In the genomic region with DNA sequence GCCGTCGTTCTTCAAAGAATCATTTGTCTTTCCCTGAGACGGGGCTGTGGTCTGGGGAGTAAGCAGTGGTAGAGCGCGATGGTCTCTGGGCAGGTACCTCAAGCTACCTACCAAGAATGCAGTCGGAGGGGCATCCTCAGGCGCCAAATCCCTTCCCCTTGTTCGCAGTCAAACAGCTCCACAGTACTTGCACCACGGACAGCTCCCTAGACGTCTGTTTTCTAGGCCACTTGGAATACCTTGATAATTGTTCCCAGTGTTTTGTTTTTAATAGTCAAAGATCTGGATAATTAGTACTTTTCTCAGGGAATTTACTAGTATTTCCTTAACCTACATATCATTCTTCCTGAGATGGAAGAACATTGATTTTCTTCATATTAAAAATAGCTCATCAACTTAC, we compare ENCODE assay signal across 19 mouse cellular contexts. TPM values are rescaled to one million over a fixed set of nuclear protein-coding genes. Genes with fewer than 3 reads are reported as not detected.
DNase-seq lines count a peak whose midpoint lies in the region; ATAC-seq and TF ChIP-seq lines count a peak whose summit lies in the region.
"Had no signal": no experiment of that assay in that cellular context is flagged by ENCODE, and none has a peak within 500 bp of the region (broad histone marks: within the 10 kb centered on the region; RNA-seq: fewer than 3 reads in every experiment).

No protein-coding gene starts in this region.

- no peak for TF ChIP-seq POLR2A in brain, embryonic 14.5 days (IDR thresholded peaks at IDR 0.05; ENCODE audit: borderline replicate concordance, extremely low read depth, insufficient read depth, insufficient read length, poor library complexity, severe bottlenecking)
- TF ChIP-seq POLR2A in myocyte (IDR thresholded peaks at IDR 0.05; ENCODE audit: insufficient read length, low read depth) = no peak

- no peak overlapping the region for H3K27ac ChIP-seq in kidney, postnatal 0 days
- H3K27ac ChIP-seq in hindbrain, embryonic 15.5 days (replicated peaks) = no peak overlapping the region
- no peak overlapping the region for H3K27ac ChIP-seq in left cerebral cortex, adult 2 months
- no peak overlapping the region for H3K27ac ChIP-seq in heart, embryonic 10.5 days
- H3K27ac ChIP-seq: embryonic facial prominence, embryonic 15.5 days had no signal

- no peak for ATAC-seq in kidney, postnatal 0 days (replicated peaks; ENCODE audit: low FRiP score, low read depth)
- ATAC-seq in hindbrain, embryonic 15.5 days (ENCODE audit: low FRiP score, low read depth) = no peak

- 0 out of 2 replicates have a peak, but pooled peaks cover 4% of the 10 kb centered on the region for H3K27me3 ChIP-seq in kidney, postnatal 0 days (ENCODE audit: insufficient read depth, low read length)
- H3K27me3 ChIP-seq in hindbrain, embryonic 15.5 days = no peaks in the 10 kb centered on the region
- H3K27me3 ChIP-seq in myocyte (ENCODE audit: control insufficient read depth, insufficient read depth, insufficient read length) = no peaks in the 10 kb centered on the region
- peaks cover 22% of the 10 kb centered on the region for H3K27me3 ChIP-seq in heart, embryonic 10.5 days (ENCODE audit: insufficient read depth, poor library complexity, severe bottlenecking)

- TF ChIP-seq CTCF in kidney, postnatal 0 days (IDR thresholded peaks at IDR 0.05; ENCODE audit: low read depth) = no peak
- TF ChIP-seq CTCF in brain, embryonic 14.5 days (IDR thresholded peaks at IDR 0.05; ENCODE audit: borderline replicate concordance, extremely low read depth, insufficient read depth, insufficient read length) = no peak
- TF ChIP-seq CTCF in left cerebral cortex, adult 2 months (IDR thresholded peaks at IDR 0.05) = no peak

- intact Hi-C loops in left cerebral cortex, adult 2 months (cut with DNase I) = loop anchor here (5.0 kb wide), 1 partner anchor 114 kb away; no protein-coding TSS in a partner anchor

- H3ac ChIP-seq in myocyte (ENCODE audit: control insufficient read depth, insufficient read length) = no peak overlapping the region

- no peak overlapping the region for H3K4me2 ChIP-seq in kidney, postnatal 0 days (ENCODE audit: low read length)
- peak overlapping the region; percentile 66 for H3K4me2 ChIP-seq in hindbrain, embryonic 15.5 days
- no peak overlapping the region for H3K4me2 ChIP-seq in myocyte (ENCODE audit: low read depth)

- H3K4me1 ChIP-seq in kidney, postnatal 0 days (replicated peaks; ENCODE audit: insufficient read depth, low read length) = peaks cover 12% of the 10 kb centered on the region; the same call in 1 of the 2 replicates
- H3K4me1 ChIP-seq in hindbrain, embryonic 15.5 days (replicated peaks) = peaks cover 36% of the 10 kb centered on the region
- H3K4me1 ChIP-seq in heart, embryonic 10.5 days = peaks cover 14% of the 10 kb centered on the region

- peak; percentile 20 for DNase-seq in kidney, postnatal 0 days (ENCODE audit: low spot score)
- DNase-seq in kidney, postnatal 36 days = no peak
- peak; percentile 9 for DNase-seq in brain, embryonic 14.5 days (ENCODE audit: low read depth)
- DNase-seq in left cerebral cortex, adult 2 months (ENCODE audit: extremely low spot score in 1 of 2, low spot score in 2 of 2) = no peak
- DNase-seq in testis, postnatal 10 days (ENCODE audit: low spot score) = no peak
- DNase-seq in heart, embryonic 10.5 days (ENCODE audit: low spot score) = no peak
- DNase-seq: cerebellum, adult 18-20 months; kidney, postnatal 14 days; right cerebral cortex, postnatal 4 days had no signal

- no peak overlapping the region for H3K4me3 ChIP-seq in kidney, postnatal 0 days (replicated peaks; ENCODE audit: low read depth, low read length)
- H3K4me3 ChIP-seq in hindbrain, embryonic 15.5 days = peak overlapping the region; percentile 69
- no peak overlapping the region for H3K4me3 ChIP-seq in myocyte
- no peak overlapping the region; the same call in 1 of the 2 replicates for H3K4me3 ChIP-seq in left cerebral cortex, adult 2 months
- H3K4me3 ChIP-seq in heart, embryonic 10.5 days = no peak overlapping the region

- H3K36me3 ChIP-seq in kidney, postnatal 0 days (ENCODE audit: insufficient read depth, low read length) = no peaks in the 10 kb centered on the region
- no peaks in the 10 kb centered on the region for H3K36me3 ChIP-seq in hindbrain, embryonic 15.5 days
- H3K36me3 ChIP-seq in myocyte (ENCODE audit: control insufficient read depth, insufficient read depth) = no peaks in the 10 kb centered on the region
- no peaks in the 10 kb centered on the region for H3K36me3 ChIP-seq in heart, embryonic 10.5 days
- H3K36me3 ChIP-seq: embryonic facial prominence, embryonic 15.5 days had no signal

- WGBS in kidney, postnatal 0 days = 28% methylated on average over 10 of the region's 10 CpGs
- 29% methylated on average over 10 of the region's 10 CpGs for WGBS in hindbrain, embryonic 15.5 days
- 25% methylated on average over 10 of the region's 10 CpGs for WGBS in heart, embryonic 10.5 days

- H3K79me2 ChIP-seq in myocyte (ENCODE audit: control insufficient read depth, insufficient read depth) = no peaks in the 10 kb centered on the region

- H3K9ac ChIP-seq in kidney, postnatal 0 days (ENCODE audit: low read depth, low read length) = no peak overlapping the region
- H3K9ac ChIP-seq in hindbrain, embryonic 15.5 days = no peak overlapping the region
- H3K9ac ChIP-seq: embryonic facial prominence, embryonic 15.5 days had no signal

- H3K9me3 ChIP-seq in kidney, postnatal 0 days (replicated peaks; ENCODE audit: low read length) = no peaks in the 10 kb centered on the region
- H3K9me3 ChIP-seq in hindbrain, embryonic 15.5 days = no peaks in the 10 kb centered on the region
- H3K9me3 ChIP-seq in heart, embryonic 10.5 days = no peaks in the 10 kb centered on the region
- H3K9me3 ChIP-seq: embryonic facial prominence, embryonic 15.5 days had no signal

TF ChIP-seq in myocyte, 11 proteins besides CTCF, POLR2A, EP300 and RAD21:
- no peak for TF ChIP-seq E2F4 (IDR thresholded peaks at IDR 0.05; ENCODE audit: insufficient read depth)
- no peak for TF ChIP-seq SRF (IDR thresholded peaks at IDR 0.05; ENCODE audit: control insufficient read depth, insufficient read length, low read depth)
- TF ChIP-seq POLR2AphosphoS2 (IDR thresholded peaks at IDR 0.05; ENCODE audit: insufficient read length, low read depth) = no peak
- TF ChIP-seq TCF3 (IDR thresholded peaks at IDR 0.05; ENCODE audit: insufficient read length, low read depth) = no peak
- TF ChIP-seq CEBPB (IDR thresholded peaks at IDR 0.05; ENCODE audit: insufficient read depth, poor library complexity, severe bottlenecking) = no peak
- peak; percentile 35 for TF ChIP-seq REST (IDR thresholded peaks at IDR 0.05; ENCODE audit: insufficient read depth, insufficient read length)
- TF ChIP-seq MYOD1 (IDR thresholded peaks at IDR 0.05; ENCODE audit: control insufficient read depth in 1 of 3, insufficient read length in 2 of 3, low read depth in 2 of 3) = no peak

RNA-seq across cellular contexts. Expression of a gene that starts 0.8 kb away (rescaled TPM):
- polyA plus RNA-seq in kidney, postnatal 0 days (2015; fragmentation: Nextera tagmentation; extraction: Ambion mirVana) = 0.07 and 0.11 TPM in 2 replicates
- polyA plus RNA-seq in brain, embryonic 14.5 days (2012; rRNA removed) = 40.6 and 43.1 TPM in 2 replicates
- polyA plus RNA-seq in hindbrain, embryonic 15.5 days (2015; fragmentation: Nextera tagmentation; extraction: Ambion mirVana) = 6.9 and 7.5 TPM in 2 replicates
- polyA plus RNA-seq in myocyte (2012; fragmentation: generic; extraction: Trizol) = not detected
- 10 to 100 TPM; 60.8 to 66.7 TPM for total RNA-seq in left cerebral cortex, adult 2 months (2021)
- polyA plus RNA-seq in heart, embryonic 10.5 days (2016; fragmentation: Nextera tagmentation; extraction: Ambion mirVana) = 0.22 and 0.33 TPM in 2 replicates

RNA-seq across cellular contexts. Expression of a gene that starts 48.7 kb away (rescaled TPM):
- not detected in 2 replicates for polyA plus RNA-seq in kidney, postnatal 0 days (2015; fragmentation: Nextera tagmentation; extraction: Ambion mirVana)
- not detected in 2 replicates for polyA plus RNA-seq in brain, embryonic 14.5 days (2012; rRNA removed)
- not detected in 2 replicates for polyA plus RNA-seq in hindbrain, embryonic 15.5 days (2015; fragmentation: Nextera tagmentation; extraction: Ambion mirVana)
- polyA plus RNA-seq in myocyte (2012; fragmentation: generic; extraction: Trizol) = not detected
- not detected for total RNA-seq in left cerebral cortex, adult 2 months (2021)
- polyA plus RNA-seq in heart, embryonic 10.5 days (2016; fragmentation: Nextera tagmentation; extraction: Ambion mirVana) = not detected in 2 replicates
- total RNA-seq: adrenal gland, postnatal 4 days; gastrocnemius, adult 8-10 months; left cerebral cortex, postnatal 14 days; megakaryocyte progenitor cell, adult 5-6 weeks had no signal
- polyA plus RNA-seq: embryonic facial prominence, embryonic 15.5 days; heart, embryonic 11.5 days; liver, embryonic 16.5 days; stomach, embryonic 14.5 days had no signal

Comparison
In these comparisons a context has a peak if more than half of its experiments do, and no peak if none do; other contexts are left out.
1. DNase-seq: peak in kidney, postnatal 0 days (single experiment) and brain, embryonic 14.5 days (single experiment); none in kidney, postnatal 36 days (0 of 2), left cerebral cortex, adult 2 months (0 of 2), testis, postnatal 10 days (single experiment) and heart, embryonic 10.5 days (single experiment).